Mouse (Mus musculus): ENCODE results near the gene Ugt1a5. TPM values are rescaled to one million over a fixed set of nuclear protein-coding genes. Genes with fewer than 3 reads are reported as not detected.

Ugt1a5 gene
- total RNA-seq, 2 experiments from 2014 or later, result not detected

DNA sequence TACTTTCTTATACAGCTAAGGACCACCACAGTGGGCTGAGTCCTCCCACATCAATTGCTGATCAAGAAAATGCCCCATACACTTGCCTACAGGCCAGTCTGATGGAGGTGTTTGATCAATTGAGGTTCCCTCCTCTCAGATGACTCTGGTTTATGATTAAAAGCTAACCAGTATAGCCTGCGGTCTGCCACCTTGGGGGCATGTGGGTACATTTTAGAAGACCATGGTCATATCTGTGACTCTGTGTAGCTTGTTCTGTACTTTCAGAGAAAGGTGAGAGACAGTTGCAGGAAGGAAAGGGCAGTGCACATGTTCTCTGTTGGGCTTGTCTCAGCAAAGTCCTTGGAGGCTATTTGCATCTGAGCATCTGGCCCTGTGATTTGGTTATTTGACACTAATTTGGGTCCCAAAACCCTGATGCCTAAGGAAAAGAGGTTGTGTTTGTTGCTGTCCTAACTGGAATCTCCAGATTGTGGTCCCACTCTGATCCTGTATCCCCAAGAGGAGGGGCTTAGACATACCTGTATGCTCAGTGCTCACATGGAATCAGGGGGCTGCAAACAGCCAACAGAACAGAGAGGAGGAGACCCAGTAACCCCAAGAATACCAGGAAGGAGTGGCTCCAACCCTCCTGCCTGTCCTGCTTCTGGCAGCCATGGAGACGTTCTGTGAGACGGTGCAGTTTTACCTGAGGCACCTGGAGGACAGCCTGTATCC lies 67.0 kb downstream of the Ugt1a5 start:
- intact Hi-C loops (cut with DNase I), result no loop called here

DNA sequence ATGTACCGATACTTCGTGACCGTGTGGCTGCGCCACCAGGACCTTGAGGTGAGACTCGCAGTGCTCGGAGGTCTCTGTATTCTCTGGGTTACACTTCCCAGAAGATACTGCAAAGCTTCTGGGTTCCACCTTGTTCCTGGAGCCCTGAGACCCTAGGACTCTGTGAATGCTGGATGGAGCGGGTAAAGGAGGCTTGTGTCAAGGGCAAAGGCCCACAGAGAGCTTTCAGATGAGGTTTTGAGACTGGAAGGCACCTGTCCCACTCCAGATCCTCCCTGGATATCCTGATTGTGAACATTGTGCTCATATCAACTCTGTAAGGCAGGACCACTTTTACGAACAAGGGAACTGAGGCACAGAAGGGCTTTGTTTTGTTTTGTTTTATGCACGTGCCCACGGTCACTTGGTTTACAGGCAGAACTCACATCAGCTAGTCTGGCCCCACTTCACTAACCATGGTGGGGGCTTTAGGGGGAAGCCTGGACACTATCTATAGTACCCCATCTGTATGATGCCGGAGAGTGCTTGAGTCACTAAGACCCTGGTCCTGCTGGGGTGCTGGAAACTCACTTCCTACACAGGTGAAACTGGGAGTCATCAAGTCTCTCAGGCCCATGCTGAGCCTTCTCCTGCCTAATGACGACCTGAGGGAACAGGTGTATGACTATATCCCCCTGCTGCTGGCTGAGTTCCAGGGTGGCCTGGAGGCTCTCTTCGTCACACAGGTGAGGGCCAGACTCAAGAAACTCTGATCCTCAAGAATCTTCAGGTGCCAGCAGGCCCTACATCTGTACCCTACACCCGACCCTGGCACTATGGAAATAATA lies 67.8 kb downstream of the Ugt1a5 start:
- peak in 1 of 2 experiments; percentile 85 for DNase-seq (ENCODE audit: extremely low spot score in 1 of 2, low spot score in 2 of 2)
- intact Hi-C loops (cut with DNase I), result no loop called here

More for the DNA sequence above, 67.0 kb downstream of the Ugt1a5 start:
- peak in 1 of 2 experiments; percentile 46 for DNase-seq (ENCODE audit: extremely low spot score in 1 of 2, low spot score in 2 of 2)

DNA sequence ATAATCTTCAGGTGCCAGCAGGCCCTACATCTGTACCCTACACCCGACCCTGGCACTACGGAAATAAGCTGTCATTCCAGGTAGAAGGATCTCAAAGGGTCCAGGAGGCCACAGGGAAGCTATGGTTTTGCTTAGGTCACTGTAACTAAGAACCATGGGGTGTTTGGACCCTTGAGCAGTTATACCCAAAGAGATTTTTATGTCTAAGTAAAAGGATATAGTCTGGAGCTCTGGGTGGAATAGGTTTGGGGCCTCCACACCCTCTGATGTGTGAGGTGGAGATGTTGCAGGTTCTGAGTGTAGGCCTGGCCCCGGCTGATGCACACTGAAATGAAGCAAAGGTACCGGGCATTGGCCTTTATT lies 68.4 kb downstream of the Ugt1a5 start:
- intact Hi-C loops (cut with DNase I), result no loop called here

DNA sequence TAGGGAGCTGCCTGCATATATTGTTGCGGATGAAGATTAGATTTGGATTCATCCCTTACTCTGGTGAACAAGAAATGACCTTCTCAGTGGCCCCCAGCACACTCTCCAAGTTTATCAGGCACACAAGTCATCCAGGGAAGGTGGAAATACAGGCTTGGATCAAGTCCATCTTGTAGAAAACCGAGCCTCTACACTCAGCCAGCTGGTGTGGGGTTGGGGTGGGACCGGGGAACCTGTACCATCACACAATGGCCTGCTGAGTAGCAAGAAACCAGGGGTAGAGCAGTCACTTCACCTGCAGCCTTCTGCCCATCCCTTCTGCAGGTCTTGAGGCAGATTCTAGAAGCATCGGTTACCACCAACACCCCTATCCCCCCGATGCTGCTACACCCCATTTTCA lies 68.8 kb downstream of the Ugt1a5 start:
- intact Hi-C loops (cut with DNase I), result no loop called here
- DNase-seq (ENCODE audit: extremely low spot score in 1 of 2, low spot score in 2 of 2), result peak in 1 of 2 experiments; percentile 45

More for the DNA sequence above, 68.4 kb downstream of the Ugt1a5 start:
- DNase-seq (ENCODE audit: extremely low spot score in 1 of 2, low spot score in 2 of 2), result peak in 1 of 2 experiments; percentile 25

DNA sequence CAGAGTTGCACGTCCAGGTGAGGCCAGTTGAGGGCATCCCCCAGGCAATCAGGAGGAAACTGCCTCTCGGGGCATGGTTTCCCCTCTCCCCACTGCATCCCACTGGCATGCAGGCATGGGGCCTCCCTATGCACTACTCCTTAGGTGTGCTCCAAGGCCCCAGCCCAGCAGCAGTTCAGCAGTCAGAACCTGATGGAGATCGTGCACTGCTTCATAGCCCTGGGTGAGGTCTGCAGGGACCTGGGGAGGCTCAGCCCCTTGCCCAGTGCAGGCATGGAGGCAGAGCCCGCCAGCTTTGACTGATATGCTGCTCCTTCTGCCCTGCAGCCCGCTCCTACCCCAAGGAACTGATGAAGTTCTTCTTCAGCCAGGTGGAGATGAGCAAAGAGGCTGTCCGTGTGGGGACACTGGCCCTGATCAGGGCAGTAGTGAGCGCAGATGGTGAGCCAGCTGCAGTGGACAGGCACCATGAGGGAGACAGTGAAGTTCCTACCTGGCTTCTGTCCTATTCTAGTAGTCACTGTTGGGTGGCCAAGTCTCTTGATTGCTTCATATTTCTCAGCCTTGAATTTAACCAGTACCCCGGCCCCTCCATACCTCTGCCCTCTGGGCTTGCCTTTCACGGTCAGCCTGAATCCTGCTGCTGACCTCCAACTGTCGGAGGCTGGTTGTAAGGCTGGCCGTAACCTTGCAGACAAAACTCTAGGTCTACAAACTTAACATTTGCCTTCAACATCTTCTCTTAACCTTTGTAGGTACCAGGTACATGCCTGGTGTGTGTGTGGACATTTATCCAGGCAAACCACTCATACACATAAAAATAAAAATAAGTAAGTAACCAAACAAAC lies 69.5 kb downstream of the Ugt1a5 start:
- DNase-seq (ENCODE audit: extremely low spot score in 1 of 2, low spot score in 2 of 2), result peak in 1 of 2 experiments; percentile 65
- intact Hi-C loops (cut with DNase I), result no loop called here

DNA sequence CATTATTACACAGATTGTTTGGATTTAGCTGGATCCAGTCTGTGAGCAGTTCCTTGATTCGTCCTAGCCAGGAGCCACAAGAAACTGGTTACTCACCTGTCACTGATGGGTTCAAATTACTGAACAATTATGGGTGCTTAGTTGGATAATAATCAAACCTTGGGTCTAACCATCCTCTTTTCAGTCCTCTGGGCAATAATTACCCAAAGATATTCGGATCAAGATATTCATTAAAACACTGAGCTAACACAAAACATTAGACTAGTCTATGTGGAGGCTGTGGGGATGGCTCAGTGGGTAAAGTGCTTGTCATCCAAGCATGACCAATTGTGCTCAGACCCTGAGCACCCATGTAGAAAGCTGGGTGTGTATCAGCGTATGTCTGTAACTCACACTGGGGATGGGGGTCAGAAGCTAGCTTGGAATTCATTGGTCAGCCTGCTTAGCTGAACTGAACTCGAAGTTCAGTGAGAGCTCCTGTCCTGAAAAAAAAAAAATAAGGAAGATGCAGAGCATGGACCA lies 70.1 kb downstream of the Ugt1a5 start:
- DNase-seq (ENCODE audit: extremely low spot score in 1 of 2, low spot score in 2 of 2), result peak in 1 of 2 experiments; percentile 21
- intact Hi-C loops (cut with DNase I), result no loop called here

DNA sequence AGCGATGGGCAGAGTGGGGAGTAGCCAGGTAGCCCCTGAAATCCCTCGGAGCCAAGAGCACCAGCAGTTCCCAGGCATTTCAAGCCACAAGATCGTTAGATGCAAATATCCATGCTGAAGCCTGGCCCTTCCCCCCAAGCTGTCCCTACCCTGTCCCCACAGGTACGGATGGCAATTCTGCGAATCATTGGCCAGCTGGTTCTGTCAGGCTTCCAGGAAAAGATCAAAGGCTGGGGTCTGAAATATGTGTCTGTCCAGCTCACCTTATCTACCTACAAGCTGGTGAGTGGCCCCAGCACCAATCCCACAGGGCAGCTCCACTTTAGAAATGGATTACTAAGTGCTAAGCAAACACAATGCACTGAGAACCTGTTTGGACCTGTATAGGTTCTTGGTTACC lies 71.5 kb downstream of the Ugt1a5 start:
- peak in 1 of 2 experiments; percentile 48 for DNase-seq (ENCODE audit: extremely low spot score in 1 of 2, low spot score in 2 of 2)
- intact Hi-C loops (cut with DNase I), result no loop called here

DNA sequence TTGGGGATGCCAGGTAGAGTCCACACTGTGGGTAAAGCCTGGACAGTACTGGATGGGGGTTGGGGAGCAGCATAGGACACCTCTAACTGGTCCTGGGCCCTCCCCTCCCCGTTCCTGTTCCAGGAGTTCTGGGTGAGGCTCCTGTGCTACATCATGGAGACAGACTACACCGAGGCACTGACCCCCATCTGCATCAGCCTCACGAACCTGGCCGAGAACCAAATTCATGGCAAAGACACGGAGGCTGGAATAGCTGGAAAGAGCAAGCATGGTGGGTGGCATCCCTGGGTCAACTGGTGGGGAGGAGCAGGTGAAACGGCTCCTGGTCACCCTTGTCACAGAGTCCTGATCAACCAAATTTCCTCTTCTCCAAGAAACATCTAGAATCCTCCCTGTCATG lies 73.0 kb downstream of the Ugt1a5 start:
- peak in 1 of 2 experiments; percentile 73 for DNase-seq (ENCODE audit: extremely low spot score in 1 of 2, low spot score in 2 of 2)
- intact Hi-C loops (cut with DNase I), result no loop called here

DNA sequence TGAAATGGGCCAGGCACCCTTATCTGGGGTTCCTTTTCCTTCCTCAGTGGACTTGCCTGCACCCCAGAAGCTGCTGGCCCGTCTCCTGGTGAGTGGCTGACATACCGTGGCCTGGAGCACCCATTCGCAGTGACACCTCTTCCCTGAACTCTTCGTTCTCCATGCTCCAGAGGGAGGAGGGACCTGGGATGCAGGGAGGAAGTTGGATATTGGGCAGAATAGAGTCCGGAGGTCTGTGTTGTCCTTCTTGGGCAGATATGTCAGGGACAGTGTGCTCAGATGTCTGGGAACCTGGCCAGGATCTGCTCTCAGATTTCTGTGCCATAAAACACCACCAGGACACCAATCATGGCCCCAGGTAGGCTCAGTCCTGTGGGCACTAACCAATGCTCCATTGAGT lies 74.3 kb downstream of the Ugt1a5 start:
- intact Hi-C loops (cut with DNase I), result no loop called here
- DNase-seq (ENCODE audit: extremely low spot score in 1 of 2, low spot score in 2 of 2), result peak in 1 of 2 experiments; percentile 57

DNA sequence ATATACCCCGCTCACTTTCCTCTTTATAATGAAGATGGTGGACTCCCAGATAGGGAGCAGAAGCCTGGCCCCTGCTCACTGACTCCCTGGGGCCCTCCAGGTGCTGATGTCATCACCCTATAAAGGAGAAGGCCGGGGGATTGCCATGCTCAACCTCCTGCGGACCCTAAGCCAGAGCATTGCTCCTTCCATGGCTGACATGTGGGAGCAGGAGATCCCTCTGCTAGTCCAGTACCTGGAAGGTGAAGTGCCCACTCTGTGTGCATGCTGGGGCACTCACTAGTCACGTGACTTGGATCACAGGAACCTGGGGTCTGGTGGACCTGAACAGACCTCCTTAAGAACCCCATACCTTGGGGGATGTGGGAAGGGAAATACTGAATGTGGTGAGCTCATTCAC lies 74.8 kb downstream of the Ugt1a5 start:
- peak in 1 of 2 experiments; percentile 51 for DNase-seq (ENCODE audit: extremely low spot score in 1 of 2, low spot score in 2 of 2)
- intact Hi-C loops (cut with DNase I), result no loop called here

DNA sequence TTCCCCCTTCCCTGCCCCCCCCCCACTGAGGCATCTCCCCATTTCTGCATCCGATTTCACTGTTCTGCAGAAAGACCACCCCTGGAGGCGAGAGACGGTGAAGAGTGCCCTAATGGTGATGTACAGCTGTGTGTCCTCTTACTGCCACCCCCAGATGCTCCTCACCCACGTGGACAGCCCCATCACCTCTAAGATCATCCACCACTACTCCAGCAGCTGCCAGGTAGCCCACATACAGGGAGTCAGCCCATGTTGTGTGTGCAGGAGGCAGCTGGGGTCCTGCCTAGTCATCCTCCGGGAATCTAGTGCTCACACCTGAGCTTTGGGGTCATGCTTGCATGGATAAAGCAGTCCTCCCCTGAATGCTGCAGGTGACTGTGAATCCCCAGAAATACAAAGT lies 78.0 kb downstream of the Ugt1a5 start:
- intact Hi-C loops (cut with DNase I), result no loop called here
- DNase-seq (ENCODE audit: extremely low spot score in 1 of 2, low spot score in 2 of 2), result peak in 1 of 2 experiments; percentile 55

DNA sequence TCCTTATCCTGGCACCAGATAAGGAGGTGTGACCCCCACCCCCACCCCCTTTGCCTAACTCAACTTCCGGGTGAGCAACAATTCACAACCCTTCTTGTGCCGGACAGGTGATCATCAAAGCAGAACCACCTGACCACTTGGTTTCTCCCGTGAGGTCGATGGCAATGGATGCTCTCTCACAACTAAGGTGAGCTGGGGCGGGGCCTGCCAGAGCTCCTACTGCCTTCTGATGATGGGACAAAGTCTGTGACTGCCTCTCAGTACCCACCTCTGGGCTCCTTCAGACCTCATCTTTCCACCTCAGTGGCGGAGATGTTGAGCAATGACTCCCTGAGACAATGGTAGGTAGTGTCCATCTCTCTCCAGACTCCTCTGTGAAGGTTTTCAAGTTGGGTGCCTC lies 80.1 kb downstream of the Ugt1a5 start:
- peak in 1 of 2 experiments; percentile 61 for DNase-seq (ENCODE audit: extremely low spot score in 1 of 2, low spot score in 2 of 2)
- intact Hi-C loops (cut with DNase I), result no loop called here

DNA sequence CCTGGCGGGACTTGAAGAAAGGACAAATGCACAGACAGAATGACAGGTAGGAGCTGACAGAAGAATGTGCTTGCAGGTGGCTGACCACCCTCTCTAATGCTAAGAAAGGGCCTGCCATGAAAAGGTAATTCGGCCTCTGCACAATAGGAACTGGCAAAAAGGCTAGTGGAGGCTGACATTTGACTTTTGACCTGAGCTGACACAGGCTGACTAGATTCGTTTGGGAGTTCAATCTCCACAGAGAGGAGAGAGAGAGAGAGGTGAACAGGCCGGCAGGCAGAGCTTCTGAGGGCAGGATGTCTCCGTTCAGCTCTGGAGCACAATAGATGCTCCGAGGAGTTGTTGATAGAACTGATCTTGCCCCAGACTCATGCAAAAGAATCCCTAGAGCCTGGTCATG lies 80.6 kb downstream of the Ugt1a5 start:
- intact Hi-C loops (cut with DNase I), result no loop called here
- DNase-seq (ENCODE audit: extremely low spot score in 1 of 2, low spot score in 2 of 2), result peak in 1 of 2 experiments; percentile 34

DNA sequence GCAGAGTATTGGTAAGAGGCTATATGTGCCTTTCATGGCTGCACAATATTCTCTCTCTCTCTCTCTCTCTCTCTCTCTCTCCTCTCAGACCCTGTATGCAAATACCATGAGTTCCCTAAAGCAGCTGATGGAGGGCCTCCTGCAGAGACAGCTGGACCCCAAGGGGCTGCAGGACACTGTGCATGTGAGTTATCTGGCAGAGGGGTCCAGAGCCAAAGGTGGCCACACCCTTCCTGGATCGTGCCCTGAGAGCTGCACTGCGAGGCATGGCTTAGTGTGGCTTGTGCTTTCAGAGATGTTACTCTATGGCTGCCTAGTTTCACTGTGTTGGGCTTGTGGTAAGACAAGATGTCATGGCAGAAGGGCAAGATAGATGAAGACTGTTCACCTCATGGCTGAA lies 81.8 kb downstream of the Ugt1a5 start:
- intact Hi-C loops (cut with DNase I), result no loop called here
- DNase-seq (ENCODE audit: extremely low spot score in 1 of 2, low spot score in 2 of 2), result peak in 1 of 2 experiments; percentile 57

DNA sequence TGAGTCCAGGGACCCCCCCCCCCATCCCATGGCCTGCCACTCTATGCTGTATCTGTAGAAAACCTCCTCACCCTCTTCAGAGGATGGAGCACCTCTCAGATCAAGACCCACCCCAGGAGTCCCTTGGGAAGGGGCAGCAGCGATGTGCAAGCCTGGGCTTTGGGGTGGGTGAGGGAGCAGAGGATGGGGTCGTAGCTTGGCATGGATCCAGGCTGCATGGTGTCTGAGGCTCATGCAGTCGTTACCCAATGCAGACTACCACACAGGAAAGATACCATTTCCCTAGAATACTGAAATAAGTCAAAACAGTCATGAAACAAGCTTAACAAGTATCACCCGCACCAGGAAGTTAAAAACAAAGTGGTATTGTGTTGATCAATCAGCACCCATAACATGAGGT lies 82.8 kb downstream of the Ugt1a5 start:
- intact Hi-C loops (cut with DNase I), result no loop called here
- peak in 1 of 2 experiments; percentile 81 for DNase-seq (ENCODE audit: extremely low spot score in 1 of 2, low spot score in 2 of 2)

DNA sequence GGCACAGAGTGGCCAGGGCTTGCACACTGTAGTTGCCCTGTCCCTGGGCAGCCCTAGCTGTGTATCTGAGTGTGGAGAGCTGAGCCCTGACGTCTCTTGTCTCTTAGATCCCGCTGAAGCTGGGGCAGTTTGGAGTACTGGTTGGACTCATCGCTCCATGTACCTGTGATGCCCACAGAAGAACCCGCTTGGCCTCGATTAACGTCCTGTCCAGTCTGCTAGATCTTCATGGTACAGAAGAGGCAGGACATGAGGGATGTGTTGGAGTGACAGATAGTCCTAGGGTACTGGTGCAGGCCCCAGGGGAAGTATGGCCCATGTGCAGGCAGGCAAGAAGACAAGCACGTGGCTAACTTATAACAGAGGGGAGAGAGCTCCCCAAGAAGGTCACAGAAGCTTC lies 83.8 kb downstream of the Ugt1a5 start:
- peak in 1 of 2 experiments; percentile 43 for DNase-seq (ENCODE audit: extremely low spot score in 1 of 2, low spot score in 2 of 2)
- intact Hi-C loops (cut with DNase I), result no loop called here

DNA sequence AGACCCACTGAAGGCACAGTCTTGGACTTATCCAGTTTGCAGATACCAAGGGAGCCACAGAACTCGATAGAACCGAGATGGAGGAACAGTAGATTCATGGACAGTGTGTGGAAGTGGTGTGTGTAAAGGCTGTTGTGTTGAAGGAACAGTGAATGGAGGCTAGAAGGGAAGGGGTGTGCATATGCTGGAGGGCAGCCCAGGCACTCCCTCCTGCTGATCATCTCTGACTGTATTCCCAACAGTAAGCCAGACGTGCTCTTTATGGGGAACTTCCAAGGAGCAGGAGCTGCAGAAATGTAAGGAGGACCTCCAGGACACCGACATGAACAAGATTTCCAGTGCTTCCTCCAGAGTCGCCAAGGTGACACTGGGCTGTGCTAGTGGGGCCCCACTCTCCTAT lies 84.2 kb downstream of the Ugt1a5 start:
- intact Hi-C loops (cut with DNase I), result no loop called here
- peak in 1 of 2 experiments; percentile 32 for DNase-seq (ENCODE audit: extremely low spot score in 1 of 2, low spot score in 2 of 2)

DNA sequence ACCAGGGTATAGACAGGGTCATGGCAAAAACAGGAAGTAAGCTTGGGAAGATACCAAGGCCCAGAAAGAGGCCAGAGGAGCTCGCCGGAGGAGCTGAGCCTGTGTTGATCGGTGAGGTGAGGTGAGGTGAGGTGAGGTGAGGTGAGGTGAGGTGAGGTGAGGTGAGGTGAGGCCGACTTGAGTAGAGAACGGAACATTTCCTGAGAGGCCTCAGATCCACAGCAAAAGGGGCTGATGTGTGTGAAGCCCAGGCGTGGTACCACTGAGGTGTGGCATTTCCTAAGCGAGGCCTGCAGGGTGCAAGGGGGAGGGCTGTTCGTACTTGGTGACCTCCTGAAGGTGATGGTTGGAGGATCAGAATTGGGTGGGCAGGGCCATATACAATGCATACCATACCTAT lies 87.3 kb downstream of the Ugt1a5 start:
- intact Hi-C loops (cut with DNase I), result no loop called here
- peak in 1 of 2 experiments; percentile 54 for DNase-seq (ENCODE audit: extremely low spot score in 1 of 2, low spot score in 2 of 2)

DNA sequence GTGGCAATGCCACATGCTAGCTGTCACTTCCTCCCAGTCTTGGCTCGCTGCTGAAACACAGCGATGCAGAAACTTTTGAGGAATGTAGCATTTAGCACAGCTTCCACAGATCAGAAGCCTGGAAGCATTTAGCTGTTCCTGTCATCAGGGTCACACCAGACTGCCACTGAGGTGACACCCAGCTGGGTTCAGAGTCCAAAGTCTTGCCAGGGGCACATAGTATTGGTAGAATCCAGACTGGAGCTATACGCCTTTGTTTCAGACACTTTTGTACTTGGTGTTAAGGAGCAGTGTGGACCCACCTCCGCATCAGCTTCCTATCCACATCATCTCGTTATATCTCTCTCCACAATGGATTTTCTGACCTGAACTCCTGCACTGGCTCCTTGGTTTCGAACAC lies 87.7 kb downstream of the Ugt1a5 start:
- peak in 1 of 2 experiments; percentile 36 for DNase-seq (ENCODE audit: extremely low spot score in 1 of 2, low spot score in 2 of 2)
- intact Hi-C loops (cut with DNase I), result no loop called here

All from left cerebral cortex, postnatal 10 days (tissue).